Mouse (Mus musculus): ENCODE data around the gene Rangap1. TPM values are rescaled to one million over a fixed set of nuclear protein-coding genes. Genes with fewer than 3 reads are reported as not detected.

Rangap1 gene
- polyA plus RNA-seq (2014; fragmentation: Illumina TruSeq; extraction: RNeasy Lipid Tissue Mini Kit (QIAGEN cat#74804); ENCODE audit: low read depth, low replicate concordance): 5.5 TPM

DNA sequence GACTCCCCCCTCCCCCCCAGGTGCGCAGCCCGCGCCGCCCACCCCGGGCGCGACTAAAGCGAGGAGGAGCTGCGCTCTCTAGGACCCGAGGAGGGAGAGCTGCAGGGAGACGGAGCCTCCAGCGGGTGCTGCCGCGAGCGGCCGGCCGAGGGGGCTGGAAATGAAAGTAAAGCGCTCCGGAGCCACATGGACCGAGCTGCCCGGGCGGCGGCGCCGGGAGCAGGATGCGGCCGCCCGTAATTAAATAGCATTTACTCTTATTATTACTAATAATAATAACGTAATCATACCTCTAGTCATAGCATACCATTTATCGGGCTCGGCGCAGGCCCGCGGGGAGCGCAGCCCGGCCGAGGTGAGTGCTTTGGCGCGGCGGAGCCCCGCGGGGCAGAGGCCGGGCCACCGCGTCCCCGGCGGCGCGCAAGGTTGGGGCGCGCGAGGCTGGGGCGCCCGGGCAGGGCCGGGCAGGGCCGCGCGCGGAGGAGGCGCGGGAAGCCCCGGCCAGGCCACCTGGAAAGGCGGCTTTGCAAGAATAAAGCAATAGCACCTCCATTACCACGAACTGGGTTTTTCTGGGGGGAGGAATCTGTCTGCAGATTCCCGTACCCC, at the start of gene Rangap1, which contains the start of gene Zc3h7b:
Gene Rangap1 (minus strand): TSS at position 539 of the 609 bp plus-strand sequence.
Gene Zc3h7b (plus strand): TSS at position 66 of the 609 bp plus-strand sequence.

DNA sequence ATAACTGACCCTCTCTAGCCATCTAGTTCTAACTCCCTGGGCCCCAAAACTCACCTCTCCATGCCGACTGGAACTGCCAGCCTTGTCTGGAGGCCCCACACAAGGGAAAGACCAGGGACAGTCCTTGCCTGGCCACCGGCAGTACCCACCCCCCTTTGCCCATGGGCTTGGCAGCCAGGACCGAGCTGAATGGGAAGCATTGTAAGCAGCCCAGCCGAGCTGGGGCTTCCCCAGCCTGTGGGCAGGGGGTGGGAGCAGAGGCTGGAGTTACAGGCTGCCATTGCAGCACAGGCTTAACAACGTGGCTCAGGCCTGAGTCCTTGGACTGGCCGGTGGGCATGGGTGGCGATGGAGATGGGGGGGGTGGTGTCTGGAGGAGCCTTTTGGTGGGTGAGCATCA, 48.2 kb downstream of the Rangap1 start, which contains the start of gene Chadl:
Gene Chadl (minus strand): TSS at position 113 of the 400 bp plus-strand sequence.

GRCm38 (mm10) chr15:81663697-81664561, 81.4 kb downstream of the Rangap1 start, which contains the start of gene L3mbtl2:
L3mbtl2 (plus strand) TSS chr15:81663889.

Other genes starting within 250 kb of the Rangap1 start
- gene Ep300, start 160.2 kb downstream of the Rangap1 start, polyA plus RNA-seq (2014; fragmentation: Illumina TruSeq; extraction: RNeasy Lipid Tissue Mini Kit (QIAGEN cat#74804); ENCODE audit: low read depth, low replicate concordance): 16.8 TPM
- 1.6 TPM for gene L3mbtl2, start 81.6 kb downstream of the Rangap1 start, polyA plus RNA-seq (2014; fragmentation: Illumina TruSeq; extraction: RNeasy Lipid Tissue Mini Kit (QIAGEN cat#74804); ENCODE audit: low read depth, low replicate concordance)
- not detected for gene Chadl, start 48.2 kb downstream of the Rangap1 start, polyA plus RNA-seq (2014; fragmentation: Illumina TruSeq; extraction: RNeasy Lipid Tissue Mini Kit (QIAGEN cat#74804); ENCODE audit: low read depth, low replicate concordance)
- gene Zc3h7b, start 473 bp downstream of the Rangap1 start, polyA plus RNA-seq (2014; fragmentation: Illumina TruSeq; extraction: RNeasy Lipid Tissue Mini Kit (QIAGEN cat#74804); ENCODE audit: low read depth, low replicate concordance): 5.0 TPM
- 22.9 TPM for gene Tef, start 56.9 kb upstream of the Rangap1 start, polyA plus RNA-seq (2014; fragmentation: Illumina TruSeq; extraction: RNeasy Lipid Tissue Mini Kit (QIAGEN cat#74804); ENCODE audit: low read depth, low replicate concordance)
- 7.5 TPM for gene Tob2, start 113.3 kb upstream of the Rangap1 start, polyA plus RNA-seq (2014; fragmentation: Illumina TruSeq; extraction: RNeasy Lipid Tissue Mini Kit (QIAGEN cat#74804); ENCODE audit: low read depth, low replicate concordance)
- 15.0 TPM for gene Phf5a, start 126.4 kb upstream of the Rangap1 start, polyA plus RNA-seq (2014; fragmentation: Illumina TruSeq; extraction: RNeasy Lipid Tissue Mini Kit (QIAGEN cat#74804); ENCODE audit: low read depth, low replicate concordance)
- gene Aco2, start 126.8 kb upstream of the Rangap1 start, polyA plus RNA-seq (2014; fragmentation: Illumina TruSeq; extraction: RNeasy Lipid Tissue Mini Kit (QIAGEN cat#74804); ENCODE audit: low read depth, low replicate concordance): 36.3 TPM
- gene Polr3h, start 180.7 kb upstream of the Rangap1 start, polyA plus RNA-seq (2014; fragmentation: Illumina TruSeq; extraction: RNeasy Lipid Tissue Mini Kit (QIAGEN cat#74804); ENCODE audit: low read depth, low replicate concordance): 0.64 TPM
- not detected for gene Csdc2, start 191.2 kb upstream of the Rangap1 start, polyA plus RNA-seq (2014; fragmentation: Illumina TruSeq; extraction: RNeasy Lipid Tissue Mini Kit (QIAGEN cat#74804); ENCODE audit: low read depth, low replicate concordance)
- not detected for gene Pmm1, start 215.4 kb upstream of the Rangap1 start, polyA plus RNA-seq (2014; fragmentation: Illumina TruSeq; extraction: RNeasy Lipid Tissue Mini Kit (QIAGEN cat#74804); ENCODE audit: low read depth, low replicate concordance)
- gene 1700029P11Rik, start 235.0 kb upstream of the Rangap1 start, polyA plus RNA-seq (2014; fragmentation: Illumina TruSeq; extraction: RNeasy Lipid Tissue Mini Kit (QIAGEN cat#74804); ENCODE audit: low read depth, low replicate concordance): not detected
- gene Xrcc6, start 242.3 kb upstream of the Rangap1 start, polyA plus RNA-seq (2014; fragmentation: Illumina TruSeq; extraction: RNeasy Lipid Tissue Mini Kit (QIAGEN cat#74804); ENCODE audit: low read depth, low replicate concordance): 50.5 TPM

Measured in liver, adult 10 weeks (tissue).